Comparison of ENCODE assay signal across 8 mouse cellular contexts in genomic region chr10:62327572-62328317, GRCm38 (mm10). TPM values are rescaled to one million over a fixed set of nuclear protein-coding genes. Genes with fewer than 3 reads are reported as not detected.
A peak's percentile ranks its signal among the peaks of the same experiment; 100 is the strongest.
DNase-seq lines count a peak whose midpoint lies in the region; ATAC-seq and TF ChIP-seq lines count a peak whose summit lies in the region.

No protein-coding gene starts in this region.

- peak; percentile 57; the same call in 1 of the 2 replicates for TF ChIP-seq POLR2A in bone marrow, adult 2 months (IDR thresholded peaks at IDR 0.05; ENCODE audit: borderline replicate concordance, control insufficient read depth, low read depth, low read length)
- TF ChIP-seq POLR2A in thymus, adult 2 months (IDR thresholded peaks at IDR 0.05; ENCODE audit: control insufficient read depth, extremely low read depth, insufficient read depth, low read length, poor library complexity), result no peak

- peak overlapping the region; percentile 50 for H3K4me2 ChIP-seq in heart, embryonic 16.5 days (ENCODE audit: low read depth, low read length)
- no peak overlapping the region for H3K4me2 ChIP-seq in midbrain, embryonic 14.5 days (ENCODE audit: low read length)

- ATAC-seq in heart, embryonic 16.5 days (replicated peaks; ENCODE audit: extremely low read depth, insufficient read depth, low FRiP score), result peak; percentile 17; the same call in 1 of the 2 replicates
- ATAC-seq in midbrain, embryonic 14.5 days (ENCODE audit: low FRiP score, low TSS enrichment), result no peak

- no peaks in the 10 kb centered on the region for H3K36me3 ChIP-seq in heart, embryonic 16.5 days (ENCODE audit: control insufficient read depth, insufficient read depth)
- H3K36me3 ChIP-seq in thymus, adult 2 months (ENCODE audit: control insufficient read depth, insufficient read depth, low read length), result no peaks in the 10 kb centered on the region
- H3K36me3 ChIP-seq in midbrain, embryonic 14.5 days (ENCODE audit: control insufficient read depth, insufficient read depth, low read length), result no peaks in the 10 kb centered on the region

- peak overlapping the region; percentile 42 for H3K4me3 ChIP-seq in bone marrow, adult 2 months (replicated peaks; ENCODE audit: control insufficient read depth, low read depth, low read length)
- peak overlapping the region; percentile 8 for H3K4me3 ChIP-seq in heart, embryonic 16.5 days (ENCODE audit: low read length)
- H3K4me3 ChIP-seq in thymus, adult 2 months (ENCODE audit: control insufficient read depth, insufficient read depth, low read length), result peak overlapping the region; percentile 55
- no peak overlapping the region for H3K4me3 ChIP-seq in midbrain, embryonic 14.5 days (replicated peaks; ENCODE audit: low read depth, low read length)

- peak; percentile 30 for DNase-seq in embryo, embryonic 11 days
- DNase-seq in embryo, embryonic 9.5 days (ENCODE audit: extremely low spot score), result no peak
- peak; percentile 30 for DNase-seq in lung, postnatal 25 days (ENCODE audit: low spot score)
- peak; percentile 55 for DNase-seq in thymus, adult 2 months
- DNase-seq in left cerebral cortex, postnatal 10 days (ENCODE audit: extremely low spot score in 1 of 2, low spot score in 2 of 2), result no peak
- no peak for DNase-seq in midbrain, embryonic 14.5 days

- H3K4me1 ChIP-seq in bone marrow, adult 2 months (ENCODE audit: control insufficient read depth, insufficient read depth, low read length), result peaks cover 11% of the 10 kb centered on the region
- peaks cover 59% of the 10 kb centered on the region for H3K4me1 ChIP-seq in heart, embryonic 16.5 days (ENCODE audit: control insufficient read depth, insufficient read depth, low read length)
- peaks cover 41% of the 10 kb centered on the region for H3K4me1 ChIP-seq in thymus, adult 2 months (replicated peaks; ENCODE audit: control insufficient read depth, insufficient read depth, low read length)
- H3K4me1 ChIP-seq in midbrain, embryonic 14.5 days (ENCODE audit: control insufficient read depth, insufficient read depth, low read length), result no peaks in the 10 kb centered on the region

- 10% methylated on average over 23 of the region's 23 CpGs for WGBS in bone marrow, adult 2 months
- 31% methylated on average over 23 of the region's 23 CpGs for WGBS in heart, embryonic 16.5 days
- WGBS in thymus, adult 2 months, result 17% methylated on average over 23 of the region's 23 CpGs
- 54% methylated on average over 23 of the region's 23 CpGs for WGBS in midbrain, embryonic 14.5 days

- H3K9me3 ChIP-seq in heart, embryonic 16.5 days (replicated peaks; ENCODE audit: control insufficient read depth, low read length), result no peaks in the 10 kb centered on the region
- H3K9me3 ChIP-seq in midbrain, embryonic 14.5 days (ENCODE audit: control insufficient read depth, low read length), result no peaks in the 10 kb centered on the region

- peak overlapping the region; percentile 74 for H3K27ac ChIP-seq in bone marrow, adult 2 months (ENCODE audit: control insufficient read depth, insufficient read depth, low read depth, low read length, poor library complexity)
- peak overlapping the region; percentile 95 for H3K27ac ChIP-seq in heart, embryonic 16.5 days (ENCODE audit: low read length)
- no peak overlapping the region for H3K27ac ChIP-seq in thymus, adult 2 months (ENCODE audit: control insufficient read depth, insufficient read depth, low read length)
- H3K27ac ChIP-seq in midbrain, embryonic 14.5 days (replicated peaks; ENCODE audit: low read depth, low read length), result no peak overlapping the region

- intact Hi-C loops in left cerebral cortex, postnatal 10 days (cut with DNase I), result no loop called here

- H3K27me3 ChIP-seq in heart, embryonic 16.5 days (ENCODE audit: control insufficient read depth, insufficient read depth, low read length), result no peaks in the 10 kb centered on the region
- H3K27me3 ChIP-seq in thymus, adult 2 months (ENCODE audit: control insufficient read depth, insufficient read depth, low read length), result no peaks in the 10 kb centered on the region
- no peaks in the 10 kb centered on the region for H3K27me3 ChIP-seq in midbrain, embryonic 14.5 days (ENCODE audit: control insufficient read depth, insufficient read depth, low read length)

- H3K9ac ChIP-seq in heart, embryonic 16.5 days (ENCODE audit: low read length), result peak overlapping the region; percentile 62
- no peak overlapping the region for H3K9ac ChIP-seq in midbrain, embryonic 14.5 days (replicated peaks; ENCODE audit: low read length)

- no peak for TF ChIP-seq CTCF in bone marrow, adult 2 months (IDR thresholded peaks at IDR 0.05; ENCODE audit: control insufficient read depth, insufficient read depth, low read length)
- no peak for TF ChIP-seq CTCF in thymus, adult 2 months (IDR thresholded peaks at IDR 0.05; ENCODE audit: borderline replicate concordance, control insufficient read depth, extremely low read depth, insufficient read depth, low read length, poor library complexity)

RNA-seq across cellular contexts. Expression of gene Hk1, which starts 52.0 kb away (rescaled TPM):
- 55.8 and 93.6 TPM in 2 replicates for polyA plus RNA-seq in bone marrow, adult 2 months (2011; ENCODE audit: insufficient read depth, insufficient read length, low replicate concordance, missing spikeins)
- polyA plus RNA-seq in heart, embryonic 16.5 days (2015; fragmentation: Nextera tagmentation; extraction: Ambion mirVana), result 232 and 240 TPM in 2 replicates
- 52.1 and 55.5 TPM in 2 replicates for polyA plus RNA-seq in thymus, adult 2 months (2012; rRNA removed)
- total RNA-seq in left cerebral cortex, postnatal 10 days (2021), result 100 to 1,000 TPM; 309 to 314 TPM
- 66.2 and 73.7 TPM in 2 replicates for polyA plus RNA-seq in midbrain, embryonic 14.5 days (2014; fragmentation: Nextera tagmentation; extraction: Ambion mirVana)

Comparison
In these comparisons a context has a peak if more than half of its experiments do, and no peak if none do; other contexts are left out.
1. DNase-seq: peak in embryo, embryonic 11 days (single experiment), lung, postnatal 25 days (single experiment) and thymus, adult 2 months (single experiment); none in embryo, embryonic 9.5 days (single experiment), left cerebral cortex, postnatal 10 days (0 of 2) and midbrain, embryonic 14.5 days (single experiment).
2. H3K27ac ChIP-seq: peak in bone marrow, adult 2 months (single experiment) and heart, embryonic 16.5 days (single experiment); none in thymus, adult 2 months (single experiment) and midbrain, embryonic 14.5 days (single experiment).